16 mouse cellular contexts compared by ENCODE assay signal in the genomic region with DNA sequence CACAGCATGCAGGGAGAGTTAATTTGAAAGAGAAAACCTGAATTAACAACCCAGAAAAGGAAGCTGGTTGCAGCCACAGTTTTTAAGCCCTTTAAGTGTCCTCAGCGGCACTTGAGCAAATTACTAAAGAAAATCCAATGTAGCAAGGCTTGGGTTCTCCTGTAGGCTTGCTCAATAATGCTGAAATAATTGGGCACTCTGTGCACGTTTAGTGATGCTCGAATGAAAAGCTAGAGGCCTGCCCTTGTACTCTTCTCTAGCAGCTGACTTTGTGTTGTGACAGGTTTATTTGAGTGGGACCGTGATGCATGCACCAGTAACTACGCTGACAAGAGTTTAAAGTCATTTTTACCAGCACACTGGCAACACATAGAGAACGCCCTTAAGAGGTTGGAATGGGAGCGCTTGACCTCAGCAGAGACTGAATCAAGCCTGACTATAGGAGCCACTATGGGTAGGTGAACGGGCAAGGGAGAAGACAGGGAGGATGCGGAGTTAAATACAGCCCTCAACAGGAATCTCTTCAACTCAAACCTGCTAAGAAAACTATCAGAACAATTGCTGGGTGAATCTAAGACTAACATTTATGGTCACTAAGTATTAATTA.
A peak's percentile ranks its signal among the peaks of the same experiment; 100 is the strongest.
DNase-seq lines count a peak whose midpoint lies in the region; ATAC-seq lines count a peak whose summit lies in the region.
"Had no signal": no experiment of that assay in that cellular context is flagged by ENCODE, and none has a peak within 500 bp of the region (broad histone marks: within the 10 kb centered on the region; RNA-seq: fewer than 3 reads in every experiment).

No protein-coding gene starts in this region.

- 29% methylated on average over 9 of the region's 9 CpGs for WGBS in hindbrain, embryonic 13.5 days
- WGBS in hindbrain, embryonic 10.5 days = 57% methylated on average over 9 of the region's 9 CpGs
- WGBS in hindbrain, embryonic 14.5 days = 32% methylated on average over 9 of the region's 9 CpGs
- 29% methylated on average over 9 of the region's 9 CpGs for WGBS in midbrain, embryonic 15.5 days

- H3K9me3 ChIP-seq in hindbrain, embryonic 13.5 days = no peaks in the 10 kb centered on the region
- H3K9me3 ChIP-seq in hindbrain, embryonic 10.5 days = no peaks in the 10 kb centered on the region
- no peaks in the 10 kb centered on the region for H3K9me3 ChIP-seq in hindbrain, embryonic 14.5 days (ENCODE audit: control insufficient read depth, low read length)
- H3K9me3 ChIP-seq in midbrain, embryonic 15.5 days = no peaks in the 10 kb centered on the region
- H3K9me3 ChIP-seq: G1E; heart, embryonic 13.5 days; limb, embryonic 13.5 days had no signal

- H3K4me1 ChIP-seq in hindbrain, embryonic 13.5 days (replicated peaks) = peaks cover 13% of the 10 kb centered on the region
- H3K4me1 ChIP-seq in hindbrain, embryonic 10.5 days (replicated peaks) = peaks cover 7% of the 10 kb centered on the region
- H3K4me1 ChIP-seq in hindbrain, embryonic 14.5 days (replicated peaks; ENCODE audit: control insufficient read depth, insufficient read depth, low read length) = peaks cover 15% of the 10 kb centered on the region
- peaks cover 6% of the 10 kb centered on the region for H3K4me1 ChIP-seq in midbrain, embryonic 15.5 days
- H3K4me1 ChIP-seq: heart, embryonic 13.5 days had no signal

- H3K36me3 ChIP-seq in hindbrain, embryonic 13.5 days = peaks cover 5% of the 10 kb centered on the region; the same call in 1 of the 2 replicates
- peaks cover 25% of the 10 kb centered on the region for H3K36me3 ChIP-seq in hindbrain, embryonic 10.5 days
- peaks cover 12% of the 10 kb centered on the region for H3K36me3 ChIP-seq in hindbrain, embryonic 14.5 days (replicated peaks; ENCODE audit: control insufficient read depth, insufficient read depth)
- H3K36me3 ChIP-seq in midbrain, embryonic 15.5 days (replicated peaks) = no peaks in the 10 kb centered on the region

- no peak overlapping the region; the same call in 1 of the 2 replicates for H3K27ac ChIP-seq in hindbrain, embryonic 13.5 days
- no peak overlapping the region for H3K27ac ChIP-seq in hindbrain, embryonic 10.5 days
- no peak overlapping the region for H3K27ac ChIP-seq in hindbrain, embryonic 14.5 days
- 0 out of 2 replicates have a peak overlapping the region, but pooled peaks have one; percentile 7 for H3K27ac ChIP-seq in midbrain, embryonic 15.5 days
- H3K27ac ChIP-seq: heart, embryonic 13.5 days; limb, embryonic 13.5 days had no signal

- H3K4me2 ChIP-seq in hindbrain, embryonic 13.5 days = no peak overlapping the region
- H3K4me2 ChIP-seq in hindbrain, embryonic 14.5 days (replicated peaks) = no peak overlapping the region
- H3K4me2 ChIP-seq in midbrain, embryonic 15.5 days = no peak overlapping the region
- H3K4me2 ChIP-seq: heart, embryonic 13.5 days; limb, embryonic 13.5 days; lung, embryonic 14.5 days had no signal

- H3K27me3 ChIP-seq in hindbrain, embryonic 13.5 days = no peaks in the 10 kb centered on the region
- H3K27me3 ChIP-seq in hindbrain, embryonic 10.5 days (ENCODE audit: insufficient read depth, poor library complexity, severe bottlenecking) = no peaks in the 10 kb centered on the region
- no peaks in the 10 kb centered on the region for H3K27me3 ChIP-seq in hindbrain, embryonic 14.5 days (ENCODE audit: control insufficient read depth, insufficient read depth, low read length)
- H3K27me3 ChIP-seq in midbrain, embryonic 15.5 days (replicated peaks) = no peaks in the 10 kb centered on the region
- H3K27me3 ChIP-seq: heart, embryonic 13.5 days; limb, embryonic 13.5 days had no signal

- H3K4me3 ChIP-seq in hindbrain, embryonic 13.5 days = no peak overlapping the region
- no peak overlapping the region for H3K4me3 ChIP-seq in hindbrain, embryonic 10.5 days
- H3K4me3 ChIP-seq in hindbrain, embryonic 14.5 days (replicated peaks; ENCODE audit: low read length) = no peak overlapping the region
- H3K4me3 ChIP-seq in midbrain, embryonic 15.5 days = no peak overlapping the region
- H3K4me3 ChIP-seq: erythroblast, embryonic 14.5 days; heart, embryonic 13.5 days; limb, embryonic 13.5 days had no signal

- 0 out of 2 replicates have a peak, but pooled peaks have one; percentile 49 for ATAC-seq in hindbrain, embryonic 13.5 days (ENCODE audit: low FRiP score)
- no peak for ATAC-seq in hindbrain, embryonic 14.5 days (ENCODE audit: low FRiP score)
- ATAC-seq in midbrain, embryonic 15.5 days (replicated peaks) = peak; percentile 70

- no peak overlapping the region for H3K9ac ChIP-seq in hindbrain, embryonic 13.5 days
- H3K9ac ChIP-seq in hindbrain, embryonic 14.5 days = no peak overlapping the region
- no peak overlapping the region for H3K9ac ChIP-seq in midbrain, embryonic 15.5 days
- H3K9ac ChIP-seq: heart, embryonic 13.5 days; limb, embryonic 13.5 days; lung, embryonic 14.5 days had no signal

- DNase-seq in hindbrain, embryonic 10.5 days (ENCODE audit: low spot score) = no peak
- DNase-seq in embryo, embryonic 11 days = peak; percentile 23
- DNase-seq in hindbrain, embryonic 14.5 days (ENCODE audit: low spot score) = peak; percentile 50
- DNase-seq in layer of hippocampus, adult 18-20 months (ENCODE audit: low spot score in 2 of 2) = no peak
- no peak for DNase-seq in cerebellum, adult 9-10 months
- DNase-seq in spleen, postnatal 14 days (ENCODE audit: low spot score in 2 of 2) = no peak
- DNase-seq: gastrocnemius, postnatal 10 days; kidney, postnatal 36 days; lung, embryonic 14.5 days; thymus, postnatal 25 days had no signal

Comparison
In these comparisons a context has a peak if more than half of its experiments do, and no peak if none do; other contexts are left out.
1. DNase-seq: peak in embryo, embryonic 11 days (single experiment) and hindbrain, embryonic 14.5 days (single experiment); none in hindbrain, embryonic 10.5 days (single experiment), layer of hippocampus, adult 18-20 months (0 of 2), cerebellum, adult 9-10 months (single experiment) and spleen, postnatal 14 days (0 of 2).